Mouse (Mus musculus) limb, embryonic 15.5 days (tissue): ENCODE measurements around the gene Ptx4. TPM values are rescaled to one million over a fixed set of nuclear protein-coding genes. Genes with fewer than 3 reads are reported as not detected.
"Not testable (repeated sequence)": the region's sequence is repeated elsewhere in the genome, so short reads cannot be mapped to it uniquely, and the experiment has no call there.

ENCODE experiments used
- ATAC-seq: fragments of 200-750 bp; cut with Nextera tagmentation; 2 replicates; pipeline ENCODE4 v1.8.0; 2017; ENCODE audit warnings: low read depth, moderate TSS enrichment; ENCODE audit not compliant: insufficient number of reproducible peaks, low FRiP score, low TSS enrichment
- H3K27ac ChIP-seq: fragments of 300-500 bp; sonication (generic); 2 replicates; pipeline ENCODE4 v1.5.1; 2015; ENCODE audit warnings: moderate library complexity, mild to moderate bottlenecking, inconsistent platforms
- H3K27me3 ChIP-seq: fragments of 300-500 bp; sonication (generic); 2 replicates; pipeline ENCODE4 v1.6.1; 2015; ENCODE audit warnings: inconsistent platforms
- H3K36me3 ChIP-seq: fragments of 300-500 bp; sonication (generic); 2 replicates; pipeline ENCODE4 v1.6.1; 2015; ENCODE audit warnings: inconsistent platforms
- H3K4me1 ChIP-seq: fragments of 300-500 bp; sonication (generic); 2 replicates; pipeline ENCODE4 v1.6.1; 2015; ENCODE audit warnings: inconsistent platforms
- H3K4me2 ChIP-seq: fragments of 300-500 bp; sonication (generic); 2 replicates; pipeline ENCODE4 v1.6.1; 2015; ENCODE audit warnings: mild to moderate bottlenecking, inconsistent platforms
- H3K4me3 ChIP-seq: fragments of 300-500 bp; sonication (generic); 2 replicates; pipeline ENCODE4 v1.5.1; 2015; ENCODE audit warnings: mild to moderate bottlenecking, inconsistent platforms
- H3K9ac ChIP-seq: fragments of 300-500 bp; sonication (generic); 2 replicates; pipeline ENCODE4 v1.6.1; 2015; ENCODE audit warnings: inconsistent platforms
- H3K9me3 ChIP-seq: fragments of 300-500 bp; sonication (generic); 2 replicates; pipeline ENCODE4 v1.6.1; 2016; ENCODE audit warnings: inconsistent platforms
- WGBS: fragments of 180-500 bp; shearing (Covaris S2); methylation state at CpG from one replicate; pipeline ENCODE4 v1.1.7; 2015; 5-methylcytosine and 5-hydroxymethylcytosine counted together
- polyA plus RNA-seq: library from polyadenylated mRNA; unstranded; fragments of >200 nt; fragmentation: Nextera tagmentation; extraction: Ambion mirVana; gene quantifications from 2 replicates; pipeline ENCODE4 v1.2.1, GENCODE M21; 2015

Ptx4 gene
- polyA plus RNA-seq, 1 experiment from 2014 or later = 6.1 TPM

DNA sequence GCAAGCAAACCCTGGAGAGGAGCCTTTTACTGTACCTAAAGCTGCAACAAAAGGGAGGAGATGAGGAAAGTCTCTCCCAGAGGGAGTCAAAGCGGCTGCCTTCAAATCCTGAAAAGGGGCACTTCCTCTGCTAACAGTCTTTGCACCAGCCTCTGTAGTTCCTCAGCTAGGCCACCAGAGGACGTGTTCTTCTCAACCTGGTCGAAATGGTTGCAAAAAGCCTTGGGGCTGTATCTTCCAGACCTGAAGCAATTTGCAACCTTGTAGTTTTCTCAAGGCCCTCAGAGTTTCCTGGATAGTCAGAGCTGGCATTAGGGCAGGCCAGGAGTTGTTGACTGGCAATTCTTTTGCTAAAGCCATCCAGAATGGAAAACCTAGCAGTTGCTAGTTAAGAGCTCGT, 3.3 kb upstream of the Ptx4 start:
- 39% methylated on average over 4 of the region's 4 CpGs for WGBS
- Histone ChIP-seq H3K9me3 (no peaks in the 10 kb centered on the region), H3K27me3 (no peaks in the 10 kb centered on the region), H3K9ac (no peak overlapping the region), H3K4me2 (no peak overlapping the region), H3K36me3 (peaks cover 11% of the 10 kb centered on the region; the same call in 1 of the 2 replicates), H3K4me1 (peaks cover 14% of the 10 kb centered on the region), H3K4me3 (no peak overlapping the region), H3K27ac (no peak overlapping the region)
- no peak for ATAC-seq

DNA sequence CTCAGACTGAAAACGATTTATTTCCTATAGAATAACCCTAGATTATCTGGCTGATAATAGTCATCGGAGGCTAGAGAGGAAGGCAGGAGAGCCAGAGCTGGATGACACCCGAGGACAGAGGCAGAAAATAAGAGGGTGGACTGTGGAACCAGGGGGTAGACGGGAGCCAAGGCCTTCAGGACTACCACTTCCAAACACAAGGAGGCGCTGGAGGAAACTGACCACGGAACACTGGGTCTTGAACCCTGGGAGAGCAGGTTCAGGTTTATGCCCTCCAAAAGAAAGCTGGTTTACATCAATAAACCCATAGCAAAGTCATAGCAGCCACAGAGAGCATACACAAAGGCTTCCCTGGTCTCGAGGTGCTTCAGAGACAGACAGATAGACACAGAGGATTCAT, 3.4 kb downstream of the Ptx4 start:
- no peak overlapping the region for H3K27ac ChIP-seq
- H3K9ac ChIP-seq = no peak overlapping the region
- H3K27me3 ChIP-seq = 0 out of 2 replicates have a peak, but pooled peaks cover 6% of the 10 kb centered on the region
- H3K36me3 ChIP-seq = no peaks in the 10 kb centered on the region
- no peak for ATAC-seq
- H3K4me2 ChIP-seq = no peak overlapping the region
- no peaks in the 10 kb centered on the region; the same call in 1 of the 2 replicates for H3K4me1 ChIP-seq
- 30% methylated on average over 7 of the region's 7 CpGs for WGBS
- no peak overlapping the region for H3K4me3 ChIP-seq
- H3K9me3 ChIP-seq = no peaks in the 10 kb centered on the region

DNA sequence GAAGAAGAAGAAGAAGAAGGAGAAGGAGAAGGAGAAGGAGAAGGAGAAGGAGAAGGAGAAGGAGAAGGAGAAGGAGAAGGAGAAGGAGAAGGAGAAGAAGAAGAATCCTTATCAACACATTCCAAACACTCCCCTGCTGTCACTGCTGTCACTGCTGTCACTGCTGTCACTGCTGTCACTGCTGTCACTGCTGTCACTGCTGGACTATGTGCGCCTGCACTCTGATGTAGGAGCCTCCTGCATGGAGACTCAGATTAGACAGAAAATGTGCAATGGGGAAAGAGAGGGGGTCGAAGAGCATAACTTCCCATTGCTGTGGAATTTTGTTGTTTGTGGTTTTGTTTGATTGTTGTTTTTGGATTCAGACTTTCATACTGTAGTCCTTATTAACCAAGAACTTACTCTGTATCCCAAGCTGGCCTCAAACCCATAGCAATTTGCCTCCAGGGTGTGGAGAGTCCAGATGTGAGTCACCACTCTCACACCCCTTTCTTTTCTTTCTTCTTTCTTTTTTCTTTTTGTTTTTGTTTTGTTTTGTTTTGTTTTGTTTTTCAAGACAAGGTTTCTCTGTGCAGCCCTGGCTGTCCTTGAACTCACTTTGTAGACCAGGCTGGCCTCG, 5.0 kb downstream of the Ptx4 start:
- H3K4me3 ChIP-seq, H3K27me3 ChIP-seq, H3K9ac ChIP-seq, H3K4me2 ChIP-seq, H3K36me3 ChIP-seq, H3K27ac ChIP-seq, H3K4me1 ChIP-seq, H3K9me3 ChIP-seq, ATAC-seq: not testable (repeated sequence)
- WGBS = 76% methylated on average over 3 of the region's 3 CpGs

DNA sequence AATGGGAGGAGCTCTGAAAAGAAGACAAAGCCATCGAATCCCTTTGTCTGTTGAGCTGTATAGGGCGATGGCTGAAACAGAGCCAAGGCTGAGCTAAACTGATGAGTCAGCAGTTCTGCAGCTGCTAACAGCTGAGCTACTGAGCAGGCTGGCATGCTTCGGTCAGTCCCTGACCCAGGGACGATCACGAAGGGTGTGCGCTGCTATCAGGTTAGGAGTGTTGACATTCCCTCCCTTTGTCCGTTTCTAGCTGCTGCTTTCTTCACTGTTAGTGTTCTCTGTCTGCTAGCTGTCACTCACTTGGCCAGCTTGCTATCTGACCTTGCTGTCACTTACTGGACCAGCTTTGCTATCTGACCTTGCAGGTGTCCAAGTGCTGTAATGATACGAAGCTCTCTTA, 6.5 kb downstream of the Ptx4 start:
- Histone ChIP-seq H3K27ac (no peak overlapping the region), H3K9me3 (no peaks in the 10 kb centered on the region), H3K4me3 (no peak overlapping the region), H3K36me3 (no peaks in the 10 kb centered on the region), H3K4me2 (no peak overlapping the region), H3K27me3 (0 out of 2 replicates have a peak, but pooled peaks cover 6% of the 10 kb centered on the region), H3K9ac (no peak overlapping the region), H3K4me1 (no peaks in the 10 kb centered on the region; the same call in 1 of the 2 replicates)
- no peak for ATAC-seq
- WGBS = 62% methylated on average over 8 of the region's 8 CpGs

DNA sequence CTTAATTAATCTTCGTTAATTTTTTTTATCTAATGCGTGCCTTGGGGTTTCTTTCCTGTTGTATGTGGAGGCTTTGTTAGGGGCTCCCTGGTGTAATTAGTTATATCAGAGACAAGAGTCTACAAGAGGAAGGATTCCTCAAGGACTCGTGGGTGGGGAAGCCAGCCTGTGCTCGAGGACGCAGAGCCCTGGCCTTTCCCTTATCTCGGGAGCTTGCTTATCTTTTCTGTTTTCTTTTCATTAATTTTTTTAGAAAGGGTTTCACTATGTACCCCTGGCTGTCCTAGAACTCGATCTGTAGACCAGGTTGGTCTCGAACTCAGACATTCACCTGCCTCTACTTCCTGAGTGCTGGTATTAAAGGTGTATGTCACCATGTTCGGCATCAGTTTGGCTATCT, 7.1 kb downstream of the Ptx4 start:
- Histone ChIP-seq H3K4me2 (no peak overlapping the region), H3K36me3 (no peaks in the 10 kb centered on the region), H3K9ac (no peak overlapping the region), H3K27me3 (0 out of 2 replicates have a peak, but pooled peaks cover 4% of the 10 kb centered on the region), H3K4me1 (no peaks in the 10 kb centered on the region; the same call in 1 of the 2 replicates), H3K27ac (no peak overlapping the region), H3K4me3 (no peak overlapping the region), H3K9me3 (no peaks in the 10 kb centered on the region)
- ATAC-seq = no peak
- 79% methylated on average over 9 of the region's 9 CpGs for WGBS

DNA sequence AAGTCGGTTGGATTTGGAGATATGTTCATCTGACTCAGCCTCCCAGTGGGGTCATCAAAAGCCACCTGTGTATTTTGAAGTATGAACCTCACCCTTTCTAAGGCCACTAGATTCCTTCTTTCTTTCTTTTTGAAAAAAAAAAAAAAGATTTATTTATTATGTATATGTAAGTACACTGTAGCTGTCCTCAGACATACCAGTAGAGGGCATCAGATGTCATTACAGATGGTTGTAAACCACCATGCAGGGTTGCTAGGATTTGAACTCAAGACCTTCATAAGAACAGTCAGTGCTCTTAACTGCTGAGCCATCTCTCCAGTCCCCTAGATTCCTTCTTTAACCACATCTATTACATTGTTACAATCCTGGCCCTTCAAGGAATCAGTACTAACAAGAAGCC, 9.5 kb downstream of the Ptx4 start:
- 78% methylated on average over 1 of the region's 1 CpGs for WGBS
- ATAC-seq = no peak

DNA sequence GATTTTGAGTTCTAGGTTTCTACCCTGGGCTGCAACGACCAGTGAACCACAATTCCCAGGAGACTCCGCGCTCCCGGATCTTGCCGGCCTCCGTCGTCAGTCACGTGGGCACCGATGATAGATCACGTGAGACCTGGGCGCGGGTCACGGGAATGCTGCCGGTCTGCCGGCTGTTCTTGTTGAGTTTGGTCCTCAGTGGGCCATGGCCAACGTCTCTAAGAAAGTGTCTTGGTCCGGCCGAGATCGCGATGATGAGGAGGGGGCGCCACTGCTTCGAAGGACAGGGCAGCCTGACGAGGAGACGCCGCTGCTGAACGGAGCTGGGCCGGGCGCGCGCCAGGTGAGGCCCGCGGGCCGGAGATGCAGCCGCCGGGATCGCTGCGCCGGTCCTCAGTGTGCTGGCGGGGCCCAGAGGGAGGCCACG, 12.7 kb downstream of the Ptx4 start, which contains the start of gene Clcn7:
Gene Clcn7 (plus strand): TSS at position 117 of the 424 bp plus-strand sequence.
- under 1% methylated on average over 40 of the region's 40 CpGs for WGBS
- 0 out of 2 replicates have a peak within 1 kb of the TSS, but pooled peaks have one; percentile 38 for H3K27ac ChIP-seq
- H3K4me1 ChIP-seq = peaks cover 19% of the 10 kb centered on the region
- no peaks in the 10 kb centered on the region for H3K27me3 ChIP-seq
- H3K9me3 ChIP-seq = no peaks in the 10 kb centered on the region
- H3K4me3 ChIP-seq = peak within 1 kb of the TSS; percentile 74
- peak within 1 kb of the TSS; percentile 68 for H3K9ac ChIP-seq
- peak; percentile 88 for ATAC-seq
- peaks cover 10% of the 10 kb centered on the region; the same call in 1 of the 2 replicates for H3K36me3 ChIP-seq
- H3K4me2 ChIP-seq = peak within 1 kb of the TSS; percentile 68

More for the DNA sequence above, 9.5 kb downstream of the Ptx4 start:
- H3K36me3 ChIP-seq = no peaks in the 10 kb centered on the region
- H3K9me3 ChIP-seq = no peaks in the 10 kb centered on the region
- H3K4me2 ChIP-seq = no peak overlapping the region
- H3K4me3 ChIP-seq = no peak overlapping the region
- no peaks in the 10 kb centered on the region for H3K27me3 ChIP-seq
- no peak overlapping the region for H3K27ac ChIP-seq
- H3K9ac ChIP-seq = no peak overlapping the region
- H3K4me1 ChIP-seq = peaks cover 12% of the 10 kb centered on the region

DNA sequence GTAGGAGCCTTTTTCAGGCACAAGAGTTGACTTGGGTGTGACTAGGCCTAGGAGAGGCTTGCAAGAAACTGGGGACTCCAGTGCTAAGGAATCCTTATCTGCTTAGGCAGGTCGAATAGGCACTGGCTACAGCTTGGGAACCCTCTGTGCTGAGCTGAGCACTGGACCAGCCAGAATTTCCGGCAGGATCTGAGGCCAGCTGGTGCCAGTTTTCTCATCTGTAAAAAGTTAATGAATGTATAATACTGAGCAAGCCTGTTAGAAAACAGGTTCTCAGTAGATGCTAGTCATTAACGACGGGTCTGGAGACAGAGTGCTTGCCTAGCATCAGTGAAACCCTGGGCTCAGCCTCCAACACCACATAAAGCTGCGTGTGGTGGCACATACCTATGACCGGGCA, 15.1 kb downstream of the Ptx4 start:
- no peaks in the 10 kb centered on the region for H3K27me3 ChIP-seq
- H3K36me3 ChIP-seq = peaks cover 10% of the 10 kb centered on the region; the same call in 1 of the 2 replicates
- ATAC-seq = no peak
- no peak overlapping the region for H3K27ac ChIP-seq
- 70% methylated on average over 6 of the region's 6 CpGs for WGBS
- H3K4me1 ChIP-seq = peaks cover 19% of the 10 kb centered on the region
- H3K4me3 ChIP-seq = no peak overlapping the region
- H3K4me2 ChIP-seq = no peak overlapping the region
- H3K9me3 ChIP-seq = no peaks in the 10 kb centered on the region
- H3K9ac ChIP-seq = no peak overlapping the region

DNA sequence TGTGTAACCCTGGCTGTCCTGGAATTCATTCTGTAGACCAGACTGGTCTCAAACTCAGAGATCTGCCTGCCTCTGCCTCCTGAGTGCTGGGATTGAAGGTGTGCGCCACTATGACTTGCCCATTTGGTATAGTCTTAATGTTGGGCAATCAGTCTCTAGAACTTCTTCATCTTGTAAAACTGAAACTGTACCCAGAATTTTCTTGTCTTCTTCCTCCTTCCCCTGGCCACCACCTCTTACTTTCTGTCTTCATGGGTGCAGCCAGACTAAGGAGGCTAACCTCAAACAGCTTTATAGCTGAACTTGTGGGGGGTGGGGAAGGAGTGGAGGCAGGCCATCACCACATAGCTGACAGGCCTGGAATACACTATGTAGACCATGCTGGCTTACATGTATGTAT, 18.2 kb downstream of the Ptx4 start:
- Histone ChIP-seq H3K27me3 (no peaks in the 10 kb centered on the region), H3K9me3 (no peaks in the 10 kb centered on the region), H3K4me2 (no peak overlapping the region), H3K4me3 (no peak overlapping the region), H3K9ac (no peak overlapping the region), H3K4me1 (peaks cover 15% of the 10 kb centered on the region), H3K27ac (no peak overlapping the region), H3K36me3 (peaks cover 17% of the 10 kb centered on the region)
- 100% methylated on average over 1 of the region's 1 CpGs for WGBS
- ATAC-seq = no peak

DNA sequence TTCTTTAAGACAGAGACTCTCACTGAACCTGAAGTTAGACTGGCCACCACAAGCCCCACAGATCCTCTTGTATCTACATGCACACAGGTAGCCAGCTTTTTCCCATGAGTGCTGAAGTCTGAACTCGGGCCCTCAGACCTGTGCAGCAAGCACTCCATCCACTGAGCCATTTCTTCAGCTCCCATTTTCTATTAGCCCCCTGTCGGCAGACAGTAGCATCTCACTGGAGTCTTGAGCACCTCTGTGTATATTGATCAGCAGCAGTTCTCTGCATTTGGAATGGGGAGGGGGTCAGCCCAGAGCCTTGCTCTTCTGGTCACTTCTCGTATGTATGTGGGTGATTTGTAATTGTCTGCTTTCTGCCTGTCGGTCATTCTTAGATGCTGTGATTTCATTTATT, 19.4 kb downstream of the Ptx4 start:
- Histone ChIP-seq H3K36me3 (peaks cover 25% of the 10 kb centered on the region), H3K4me1 (peaks cover 7% of the 10 kb centered on the region; the same call in 1 of the 2 replicates), H3K4me2 (no peak overlapping the region), H3K4me3 (no peak overlapping the region), H3K9me3 (no peaks in the 10 kb centered on the region), H3K9ac (no peak overlapping the region), H3K27me3 (no peaks in the 10 kb centered on the region), H3K27ac (no peak overlapping the region)
- 69% methylated on average over 4 of the region's 4 CpGs for WGBS
- ATAC-seq = no peak

DNA sequence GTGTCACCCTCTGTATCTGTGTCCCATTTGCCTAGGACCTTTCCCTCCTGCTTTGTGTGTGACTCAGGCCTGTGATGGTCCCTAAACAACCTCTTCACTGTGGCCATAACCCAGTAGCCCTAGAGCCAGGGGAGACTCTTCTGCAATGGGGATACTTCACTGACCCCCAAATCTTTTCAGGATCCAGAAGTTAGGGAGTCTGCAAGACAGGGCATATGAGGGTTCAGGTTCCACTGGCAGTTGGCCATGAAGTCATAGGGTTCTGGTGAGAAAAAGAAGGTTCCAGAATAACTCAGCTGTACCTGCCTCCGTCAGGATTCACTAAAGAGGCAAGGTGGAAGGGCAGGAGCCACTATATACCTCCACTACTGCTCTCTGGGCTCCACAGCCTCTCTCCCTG, 41.6 kb downstream of the Ptx4 start, which contains the start of gene Ccdc154:
Gene Ccdc154 (plus strand): TSS at position 301 of the 400 bp plus-strand sequence.
- WGBS = 95% methylated on average over 1 of the region's 1 CpGs
- no peaks in the 10 kb centered on the region for H3K9me3 ChIP-seq
- no peak within 1 kb of the TSS for H3K27ac ChIP-seq
- no peak within 1 kb of the TSS for H3K4me2 ChIP-seq
- H3K9ac ChIP-seq = no peak within 1 kb of the TSS
- no peak for ATAC-seq
- 0 out of 2 replicates have a peak, but pooled peaks cover 2% of the 10 kb centered on the region for H3K4me1 ChIP-seq
- no peaks in the 10 kb centered on the region for H3K27me3 ChIP-seq
- no peak within 1 kb of the TSS for H3K4me3 ChIP-seq
- H3K36me3 ChIP-seq = peaks cover 40% of the 10 kb centered on the region

DNA sequence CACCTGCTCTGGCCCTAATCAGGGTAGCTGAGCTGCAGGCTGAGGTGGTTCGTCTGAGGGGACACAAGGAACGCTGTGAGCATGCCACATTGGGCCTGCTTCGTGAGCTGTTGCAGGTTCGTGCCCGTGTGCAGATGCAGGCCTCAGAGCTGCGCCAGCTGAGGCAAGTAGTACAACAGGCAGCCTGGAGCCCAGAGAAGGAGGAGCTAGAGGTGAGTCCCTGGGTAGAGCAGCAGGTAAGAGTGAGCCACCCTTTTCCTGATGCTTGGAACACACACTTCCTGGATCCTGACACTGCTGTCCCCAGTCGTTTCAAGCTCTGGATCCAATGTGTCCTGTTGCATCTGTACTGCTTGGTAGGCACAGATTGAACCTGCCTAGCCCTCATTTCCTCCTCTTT, 42.8 kb downstream of the Ptx4 start:
- Histone ChIP-seq H3K4me2 (no peak overlapping the region), H3K27ac (no peak overlapping the region), H3K4me3 (no peak overlapping the region), H3K4me1 (0 out of 2 replicates have a peak, but pooled peaks cover 2% of the 10 kb centered on the region), H3K9me3 (no peaks in the 10 kb centered on the region), H3K36me3 (peaks cover 34% of the 10 kb centered on the region), H3K9ac (no peak overlapping the region), H3K27me3 (no peaks in the 10 kb centered on the region)
- ATAC-seq = no peak
- WGBS = 65% methylated on average over 7 of the region's 7 CpGs
